Mouse (Mus musculus): ENCODE data around the gene Kirrel3. TPM values are rescaled to one million over a fixed set of nuclear protein-coding genes. Genes with fewer than 3 reads are reported as not detected.
A peak's percentile ranks its signal among the peaks of the same experiment; 100 is the strongest.

Gene Kirrel3
- polyA plus RNA-seq, 1 experiment from 2014 or later: 6.0 TPM

DNA sequence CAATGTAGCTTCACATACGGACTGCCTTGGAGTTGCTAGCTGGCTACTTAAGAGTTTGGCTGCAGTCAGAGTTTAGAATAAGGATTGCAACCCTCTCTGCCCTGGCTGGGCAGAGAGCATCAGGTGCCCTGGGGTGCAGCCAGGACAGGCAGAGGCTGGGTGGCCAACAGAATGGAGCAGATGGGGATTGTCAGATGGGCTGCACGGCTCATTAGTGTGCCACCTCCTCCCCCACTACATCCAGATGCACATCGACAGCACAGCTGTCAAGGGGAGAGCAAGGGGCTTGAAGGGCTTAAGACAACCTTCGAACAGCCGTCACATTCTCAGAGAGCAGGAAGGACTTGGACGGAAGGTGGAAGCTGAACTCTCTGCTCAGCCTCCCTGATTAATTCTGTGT is 177.7 kb downstream of the Kirrel3 start:
- DNase-seq (ENCODE audit: low spot score, missing footprints): no peak
- Histone ChIP-seq H3K27ac (ENCODE audit: low read depth, low read length) (no peak overlapping the region), H3K9ac (ENCODE audit: low read length) (no peak overlapping the region), H3K27me3 (ENCODE audit: control insufficient read depth, insufficient read depth, low read length) (no peaks in the 10 kb centered on the region), H3K4me1 (ENCODE audit: control insufficient read depth, insufficient read depth, low read length) (peaks cover 3% of the 10 kb centered on the region; the same call in 1 of the 2 replicates), H3K4me3 (ENCODE audit: low read depth, low read length) (no peak overlapping the region), H3K4me2 (no peak overlapping the region), H3K9me3 (ENCODE audit: control insufficient read depth, low read length) (no peaks in the 10 kb centered on the region), H3K36me3 (ENCODE audit: control insufficient read depth, insufficient read depth, low read length) (no peaks in the 10 kb centered on the region)
- 42% methylated on average over 6 of the region's 6 CpGs for WGBS
- 0 out of 2 replicates have a peak, but pooled peaks have one; percentile 46 for ATAC-seq (ENCODE audit: low FRiP score)

DNA sequence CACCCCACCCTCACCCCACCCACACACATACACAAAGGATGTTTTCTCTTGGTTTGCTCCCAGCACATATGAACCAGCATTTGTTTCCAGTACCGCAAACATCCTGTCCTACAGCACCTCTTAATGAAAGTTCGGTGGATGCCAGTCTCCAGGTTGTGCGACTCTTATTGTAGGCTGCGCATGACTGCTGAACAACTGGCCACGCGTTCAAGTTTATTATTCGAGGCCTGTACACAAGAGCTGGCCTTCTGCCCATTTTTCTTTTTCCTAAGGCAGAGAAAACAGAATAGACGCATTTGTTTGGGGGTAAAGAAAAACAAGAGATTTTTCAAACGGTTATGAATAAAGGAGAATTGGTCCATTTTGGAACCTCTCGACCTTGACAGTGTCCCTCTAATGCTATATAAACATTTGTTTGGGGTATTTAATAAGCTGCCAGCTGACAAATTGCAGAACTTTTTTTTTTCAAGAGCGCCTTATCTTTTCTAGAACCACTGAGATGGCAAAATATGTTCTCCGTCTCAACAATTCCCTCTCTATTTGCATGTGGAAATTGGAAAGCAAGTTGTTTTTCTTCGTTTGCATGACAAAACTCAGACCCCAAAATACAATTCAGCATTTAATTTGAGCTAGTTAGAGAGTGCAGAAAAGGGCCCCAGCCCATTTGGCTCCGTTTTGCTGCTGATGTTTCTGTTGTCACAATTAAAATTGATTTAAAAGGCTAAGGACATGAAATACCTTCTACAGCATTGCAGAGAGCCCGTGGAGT is 179.9 kb downstream of the Kirrel3 start:
- no peak for DNase-seq (ENCODE audit: low spot score, missing footprints)
- ATAC-seq (ENCODE audit: low FRiP score): no peak
- Histone ChIP-seq H3K9ac (ENCODE audit: low read length) (no peak overlapping the region), H3K27ac (ENCODE audit: low read depth, low read length) (no peak overlapping the region), H3K4me1 (ENCODE audit: control insufficient read depth, insufficient read depth, low read length) (peaks cover 3% of the 10 kb centered on the region; the same call in 1 of the 2 replicates), H3K36me3 (ENCODE audit: control insufficient read depth, insufficient read depth, low read length) (no peaks in the 10 kb centered on the region), H3K4me2 (no peak overlapping the region), H3K27me3 (ENCODE audit: control insufficient read depth, insufficient read depth, low read length) (no peaks in the 10 kb centered on the region), H3K4me3 (ENCODE audit: low read depth, low read length) (no peak overlapping the region), H3K9me3 (ENCODE audit: control insufficient read depth, low read length) (no peaks in the 10 kb centered on the region)
- WGBS: 84% methylated on average over 15 of the region's 15 CpGs

GRCm38 (mm10) chr9:34667182-34667581 is 181.5 kb downstream of the Kirrel3 start:
- WGBS: 96% methylated on average over 1 of the region's 1 CpGs
- Histone ChIP-seq H3K9me3 (ENCODE audit: control insufficient read depth, low read length) (no peaks in the 10 kb centered on the region), H3K4me2 (no peak overlapping the region), H3K9ac (ENCODE audit: low read length) (no peak overlapping the region), H3K36me3 (ENCODE audit: control insufficient read depth, insufficient read depth, low read length) (no peaks in the 10 kb centered on the region), H3K27ac (ENCODE audit: low read depth, low read length) (no peak overlapping the region), H3K4me1 (ENCODE audit: control insufficient read depth, insufficient read depth, low read length) (peaks cover 3% of the 10 kb centered on the region; the same call in 1 of the 2 replicates), H3K4me3 (ENCODE audit: low read depth, low read length) (no peak overlapping the region), H3K27me3 (ENCODE audit: control insufficient read depth, insufficient read depth, low read length) (no peaks in the 10 kb centered on the region)
- DNase-seq (ENCODE audit: low spot score, missing footprints) (no peak), ATAC-seq (ENCODE audit: low FRiP score) (no peak)

DNA sequence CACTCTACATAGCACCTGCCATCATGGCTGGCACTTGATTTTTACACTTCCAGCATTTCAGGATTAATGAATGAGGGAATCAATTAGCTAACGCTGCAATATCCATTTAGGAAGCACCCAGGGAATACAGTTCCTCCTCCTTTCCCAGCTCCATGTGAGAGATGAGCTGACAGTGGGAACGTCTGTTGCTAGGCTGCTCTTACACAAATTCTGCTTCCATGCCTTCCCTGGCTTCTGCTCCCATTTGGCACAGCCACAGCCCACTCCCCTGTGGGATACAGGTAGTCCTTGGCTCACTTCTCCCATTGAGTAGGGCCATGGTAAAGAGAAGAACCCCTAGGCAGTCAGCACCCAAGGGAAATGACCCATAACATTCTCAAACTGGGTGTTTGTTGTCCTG is 185.2 kb downstream of the Kirrel3 start:
- WGBS: 74% methylated on average over 2 of the region's 2 CpGs
- H3K36me3 ChIP-seq (ENCODE audit: control insufficient read depth, insufficient read depth, low read length): no peaks in the 10 kb centered on the region
- DNase-seq (ENCODE audit: low spot score, missing footprints) (no peak), ATAC-seq (ENCODE audit: low FRiP score) (no peak)
- H3K9ac ChIP-seq (ENCODE audit: low read length): no peak overlapping the region
- H3K4me3 ChIP-seq (ENCODE audit: low read depth, low read length): no peak overlapping the region
- H3K4me1 ChIP-seq (ENCODE audit: control insufficient read depth, insufficient read depth, low read length): no peaks in the 10 kb centered on the region
- H3K27me3 ChIP-seq (ENCODE audit: control insufficient read depth, insufficient read depth, low read length): no peaks in the 10 kb centered on the region
- no peaks in the 10 kb centered on the region for H3K9me3 ChIP-seq (ENCODE audit: control insufficient read depth, low read length)
- no peak overlapping the region for H3K4me2 ChIP-seq
- no peak overlapping the region for H3K27ac ChIP-seq (ENCODE audit: low read depth, low read length)

- ATAC-seq (ENCODE audit: low FRiP score) (no peak), DNase-seq (ENCODE audit: low spot score, missing footprints) (no peak)
- Histone ChIP-seq H3K9ac (ENCODE audit: low read length) (no peak overlapping the region), H3K4me1 (ENCODE audit: control insufficient read depth, insufficient read depth, low read length) (no peaks in the 10 kb centered on the region), H3K9me3 (ENCODE audit: control insufficient read depth, low read length) (no peaks in the 10 kb centered on the region), H3K4me2 (no peak overlapping the region), H3K27me3 (ENCODE audit: control insufficient read depth, insufficient read depth, low read length) (no peaks in the 10 kb centered on the region), H3K4me3 (ENCODE audit: low read depth, low read length) (no peak overlapping the region), H3K36me3 (ENCODE audit: control insufficient read depth, insufficient read depth, low read length) (no peaks in the 10 kb centered on the region), H3K27ac (ENCODE audit: low read depth, low read length) (no peak overlapping the region)
- 87% methylated on average over 6 of the region's 6 CpGs for WGBS
Observed at GRCm38 (mm10) chr9:34686798-34687197, 201.1 kb downstream of the Kirrel3 start.

GRCm38 (mm10) chr9:34688358-34688757 is 202.7 kb downstream of the Kirrel3 start:
- 58% methylated on average over 4 of the region's 4 CpGs for WGBS
- Histone ChIP-seq H3K4me3 (ENCODE audit: low read depth, low read length) (no peak overlapping the region), H3K4me2 (no peak overlapping the region), H3K4me1 (ENCODE audit: control insufficient read depth, insufficient read depth, low read length) (no peaks in the 10 kb centered on the region), H3K36me3 (ENCODE audit: control insufficient read depth, insufficient read depth, low read length) (no peaks in the 10 kb centered on the region), H3K27me3 (ENCODE audit: control insufficient read depth, insufficient read depth, low read length) (no peaks in the 10 kb centered on the region), H3K9ac (ENCODE audit: low read length) (no peak overlapping the region), H3K27ac (ENCODE audit: low read depth, low read length) (no peak overlapping the region), H3K9me3 (ENCODE audit: control insufficient read depth, low read length) (no peaks in the 10 kb centered on the region)
- ATAC-seq (ENCODE audit: low FRiP score) (no peak), DNase-seq (ENCODE audit: low spot score, missing footprints) (no peak)

- WGBS: 85% methylated on average over 3 of the region's 3 CpGs
- no peak overlapping the region for H3K27ac ChIP-seq (ENCODE audit: low read depth, low read length)
- no peaks in the 10 kb centered on the region for H3K9me3 ChIP-seq (ENCODE audit: control insufficient read depth, low read length)
- H3K27me3 ChIP-seq (ENCODE audit: control insufficient read depth, insufficient read depth, low read length): no peaks in the 10 kb centered on the region
- H3K36me3 ChIP-seq (ENCODE audit: control insufficient read depth, insufficient read depth, low read length): no peaks in the 10 kb centered on the region
- ATAC-seq (ENCODE audit: low FRiP score) (no peak), DNase-seq (ENCODE audit: low spot score, missing footprints) (no peak)
- H3K4me2 ChIP-seq: no peak overlapping the region
- no peak overlapping the region for H3K9ac ChIP-seq (ENCODE audit: low read length)
- H3K4me1 ChIP-seq (ENCODE audit: control insufficient read depth, insufficient read depth, low read length): no peaks in the 10 kb centered on the region
- no peak overlapping the region for H3K4me3 ChIP-seq (ENCODE audit: low read depth, low read length)
Observed at GRCm38 (mm10) chr9:34689375-34689774, 203.7 kb downstream of the Kirrel3 start.

GRCm38 (mm10) chr9:34695646-34696045 is 210.0 kb downstream of the Kirrel3 start:
- H3K4me3 ChIP-seq (ENCODE audit: low read depth, low read length): no peak overlapping the region
- no peak for DNase-seq (ENCODE audit: low spot score, missing footprints)

DNA sequence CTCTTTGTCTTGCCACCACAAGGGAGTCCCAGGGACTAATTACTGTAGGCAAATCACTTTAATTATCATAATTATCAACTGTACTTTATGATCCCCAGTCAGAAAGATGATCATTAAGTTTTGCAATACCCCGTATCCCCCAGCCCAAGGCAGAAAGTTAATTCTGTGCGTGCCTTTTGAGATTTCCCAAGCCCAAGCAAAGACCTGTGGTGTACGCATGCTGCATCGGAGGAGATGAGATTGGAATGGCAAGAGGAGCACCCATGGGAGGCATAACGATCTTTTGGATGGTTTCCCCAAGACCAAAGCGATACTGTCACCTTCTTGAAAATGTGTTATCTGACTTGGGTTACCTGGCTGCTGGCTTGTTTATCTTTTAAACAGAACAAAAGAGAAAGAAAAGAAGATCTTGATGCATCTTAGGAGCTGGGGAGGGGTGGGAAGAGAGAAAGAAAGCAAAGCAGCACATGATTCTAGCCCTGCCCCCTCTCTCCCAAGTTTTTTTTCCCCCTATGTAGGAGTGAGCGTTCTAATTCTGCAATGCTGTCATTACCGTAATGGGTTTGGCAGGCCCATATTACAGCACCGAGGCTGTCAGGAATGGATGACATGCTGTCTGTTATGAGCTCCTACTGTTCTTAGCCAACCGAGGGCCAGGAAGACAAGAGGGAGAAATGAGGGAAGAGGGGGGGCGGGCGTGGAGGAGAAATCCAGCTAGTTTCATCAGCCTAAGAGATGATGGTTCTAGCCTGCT is 218.0 kb downstream of the Kirrel3 start:
- ATAC-seq (ENCODE audit: low FRiP score) (no peak), DNase-seq (ENCODE audit: low spot score, missing footprints) (no peak)
- Histone ChIP-seq H3K4me2 (no peak overlapping the region), H3K4me3 (ENCODE audit: low read depth, low read length) (no peak overlapping the region), H3K4me1 (ENCODE audit: control insufficient read depth, insufficient read depth, low read length) (peaks cover 6% of the 10 kb centered on the region; the same call in 1 of the 2 replicates), H3K27me3 (ENCODE audit: control insufficient read depth, insufficient read depth, low read length) (no peaks in the 10 kb centered on the region), H3K9ac (ENCODE audit: low read length) (no peak overlapping the region), H3K9me3 (ENCODE audit: control insufficient read depth, low read length) (no peaks in the 10 kb centered on the region), H3K36me3 (ENCODE audit: control insufficient read depth, insufficient read depth, low read length) (no peaks in the 10 kb centered on the region), H3K27ac (ENCODE audit: low read depth, low read length) (no peak overlapping the region)
- WGBS: 87% methylated on average over 12 of the region's 12 CpGs

More at GRCm38 (mm10) chr9:34695646-34696045, 210.0 kb downstream of the Kirrel3 start:
- ATAC-seq (ENCODE audit: low FRiP score): no peak
- no peaks in the 10 kb centered on the region for H3K27me3 ChIP-seq (ENCODE audit: control insufficient read depth, insufficient read depth, low read length)
- H3K36me3 ChIP-seq (ENCODE audit: control insufficient read depth, insufficient read depth, low read length): no peaks in the 10 kb centered on the region
- H3K4me2 ChIP-seq: no peak overlapping the region
- no peaks in the 10 kb centered on the region for H3K9me3 ChIP-seq (ENCODE audit: control insufficient read depth, low read length)
- H3K27ac ChIP-seq (ENCODE audit: low read depth, low read length): no peak overlapping the region
- H3K9ac ChIP-seq (ENCODE audit: low read length): no peak overlapping the region
- 79% methylated on average over 5 of the region's 5 CpGs for WGBS
- no peaks in the 10 kb centered on the region for H3K4me1 ChIP-seq (ENCODE audit: control insufficient read depth, insufficient read depth, low read length)

Measured in midbrain, embryonic 11.5 days (tissue).